Mouse (Mus musculus) T-cell, adult 2 months (primary cell): ENCODE results near the gene Zap70.

ENCODE experiments used
- DNase-seq: peaks from one replicate; pipeline ENCODE4 v3.0.0; 2022; ENCODE audit warnings: low spot score

Zap70 gene

GRCm38 (mm10) chr1:36830913-36831866 lies 69.6 kb downstream of the Zap70 start:
- no peak for DNase-seq
